Mouse (Mus musculus) testis, postnatal 10 days (tissue): ENCODE measurements around the gene Pdgfa.

ENCODE experiments used
- DNase-seq: peaks from one replicate; pipeline ENCODE4 v3.0.0; 2021; ENCODE audit warnings: low spot score

Pdgfa gene

GRCm38 (mm10) chr5:138994786-138995720 lies 2.1 kb downstream of the Pdgfa start:
- DNase-seq: peak; percentile 80

DNA sequence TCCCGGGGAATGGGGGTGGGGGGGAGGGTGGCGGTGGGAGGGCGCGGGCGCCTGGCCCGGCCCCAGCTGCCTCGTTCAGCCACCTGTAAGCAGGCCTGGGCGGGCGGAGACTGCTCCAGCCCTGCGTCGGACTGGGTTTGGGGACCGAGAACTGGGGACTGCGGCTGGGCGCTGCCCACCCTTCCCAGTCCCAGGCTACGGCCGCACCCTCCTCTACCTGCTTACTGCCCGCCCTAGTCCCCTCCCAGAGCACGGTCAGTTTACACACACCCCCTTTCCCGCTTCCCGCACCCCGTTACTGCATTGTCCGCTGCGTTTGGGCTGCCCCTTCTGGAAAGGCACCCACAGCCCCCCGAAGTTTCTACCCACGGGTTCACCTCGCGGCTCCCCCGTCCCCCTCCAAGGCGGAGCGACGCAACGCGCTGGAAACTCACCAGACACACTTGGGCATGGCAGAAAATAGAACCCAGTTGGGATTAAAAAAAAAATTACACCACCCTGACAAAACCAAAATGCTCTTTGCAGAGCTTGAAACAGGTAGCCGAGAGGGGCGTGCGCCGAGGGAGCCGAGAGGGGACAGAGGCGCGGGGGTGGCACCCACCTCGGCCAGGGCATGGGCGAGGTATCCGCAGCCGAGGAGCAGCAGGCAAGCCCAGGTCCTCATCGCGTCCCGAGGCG lies 2.9 kb downstream of the Pdgfa start:
- no peak for DNase-seq

GRCm38 (mm10) chr5:138993371-138994107 lies 3.6 kb downstream of the Pdgfa start:
- no peak for DNase-seq

GRCm38 (mm10) chr5:138992611-138993370 lies 4.4 kb downstream of the Pdgfa start:
- no peak for DNase-seq

DNA sequence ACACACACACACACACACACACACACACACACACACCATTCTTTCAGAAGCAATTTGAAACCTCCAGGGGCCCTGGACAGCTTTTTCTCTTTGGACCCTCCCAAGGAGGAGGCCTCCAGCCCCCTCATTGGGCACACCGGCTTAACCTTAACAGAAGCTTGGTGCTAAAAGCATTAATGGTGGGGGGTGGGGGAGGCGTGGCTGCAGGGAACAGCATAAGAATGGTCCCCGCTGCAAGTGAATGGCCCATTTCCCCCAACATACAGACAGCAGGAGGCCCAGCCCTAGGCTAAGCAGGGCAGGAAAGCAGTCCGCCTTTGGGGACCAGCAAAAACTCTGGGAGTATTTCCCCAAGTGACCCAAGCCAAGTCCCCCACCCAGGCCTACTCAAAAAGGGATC lies 5.4 kb downstream of the Pdgfa start:
- no peak for DNase-seq

GRCm38 (mm10) chr5:138990659-138991380 lies 6.3 kb downstream of the Pdgfa start:
- DNase-seq: peak; percentile 63

- DNase-seq: no peak
Observed at GRCm38 (mm10) chr5:138989567-138989966, 7.6 kb downstream of the Pdgfa start.

DNA sequence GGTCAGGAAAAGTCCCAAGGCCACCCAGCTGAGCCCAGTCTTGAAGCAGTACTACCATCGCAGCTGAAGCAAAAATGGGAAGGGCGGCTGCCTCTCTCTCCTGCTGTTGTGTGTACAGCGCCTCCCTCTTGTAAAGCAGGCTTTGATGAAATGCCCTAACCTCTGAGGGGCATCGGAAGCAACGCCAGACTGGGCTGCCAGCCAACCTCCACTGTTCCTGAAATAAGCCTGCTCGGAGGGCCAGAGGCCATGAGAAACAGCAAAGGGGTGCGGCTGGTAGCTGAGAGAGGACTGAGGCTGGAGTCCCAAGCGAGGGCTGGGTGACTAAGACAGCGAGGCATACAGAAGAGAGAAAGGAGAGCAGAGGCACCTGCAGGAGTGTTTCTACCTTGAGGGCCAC lies 8.4 kb downstream of the Pdgfa start:
- no peak for DNase-seq

- DNase-seq: no peak
Observed at GRCm38 (mm10) chr5:138987994-138988393, 9.2 kb downstream of the Pdgfa start.

- no peak for DNase-seq
Observed at GRCm38 (mm10) chr5:138981921-138982320, 15.2 kb downstream of the Pdgfa start.

DNA sequence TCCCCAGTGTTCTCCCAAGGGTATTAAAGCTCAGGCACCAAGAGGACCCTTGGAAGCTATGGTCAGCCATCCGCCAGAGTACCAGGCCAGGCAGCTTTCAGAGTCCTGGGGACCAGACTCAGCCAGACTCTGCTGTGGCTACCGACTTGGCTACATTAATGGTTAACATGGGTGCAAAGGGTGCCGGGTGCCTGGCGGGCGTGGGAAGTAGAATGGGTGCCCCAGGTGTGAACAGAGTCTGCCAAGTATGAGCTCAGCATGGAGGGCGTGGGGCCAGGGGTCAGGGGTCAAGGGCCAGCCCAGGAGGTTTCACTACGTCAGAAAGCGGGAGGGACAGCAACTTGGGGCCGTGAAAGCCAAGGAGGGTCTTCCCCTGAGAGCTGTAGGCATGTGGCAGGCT lies 16.6 kb downstream of the Pdgfa start:
- no peak for DNase-seq

GRCm38 (mm10) chr5:138979840-138980239 lies 17.3 kb downstream of the Pdgfa start:
- no peak for DNase-seq

GRCm38 (mm10) chr5:138977759-138978158 lies 19.4 kb downstream of the Pdgfa start:
- DNase-seq: no peak

DNA sequence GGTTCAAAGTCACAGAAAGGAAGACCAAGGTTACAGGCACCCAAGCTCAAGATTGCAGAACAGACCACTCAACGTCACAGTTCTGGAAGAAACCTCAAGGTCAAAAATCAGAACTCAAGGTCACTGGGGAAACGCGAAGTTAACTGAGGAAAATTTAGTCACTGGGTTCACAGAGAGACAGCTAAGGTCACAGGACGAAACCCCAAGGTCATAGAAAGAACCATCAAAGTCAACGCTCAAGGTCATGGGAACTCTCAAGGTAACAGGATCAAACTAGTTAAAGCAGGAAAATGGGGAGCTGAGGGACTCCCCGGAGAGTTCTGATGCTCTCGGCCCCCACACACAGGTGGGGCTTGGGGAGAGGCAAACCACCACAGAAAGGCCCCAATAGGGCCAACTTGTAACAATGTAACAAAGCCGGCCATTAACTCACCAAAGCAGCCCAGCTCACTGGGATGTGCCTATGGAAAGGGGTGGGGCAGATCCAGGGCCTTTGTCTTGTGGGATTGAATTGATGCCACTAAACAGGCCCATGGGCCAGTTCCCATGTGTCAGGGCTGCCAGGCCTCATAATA lies 22.2 kb downstream of the Pdgfa start:
- no peak for DNase-seq

- DNase-seq: no peak
Observed at GRCm38 (mm10) chr5:138973480-138973879, 23.7 kb downstream of the Pdgfa start.

DNA sequence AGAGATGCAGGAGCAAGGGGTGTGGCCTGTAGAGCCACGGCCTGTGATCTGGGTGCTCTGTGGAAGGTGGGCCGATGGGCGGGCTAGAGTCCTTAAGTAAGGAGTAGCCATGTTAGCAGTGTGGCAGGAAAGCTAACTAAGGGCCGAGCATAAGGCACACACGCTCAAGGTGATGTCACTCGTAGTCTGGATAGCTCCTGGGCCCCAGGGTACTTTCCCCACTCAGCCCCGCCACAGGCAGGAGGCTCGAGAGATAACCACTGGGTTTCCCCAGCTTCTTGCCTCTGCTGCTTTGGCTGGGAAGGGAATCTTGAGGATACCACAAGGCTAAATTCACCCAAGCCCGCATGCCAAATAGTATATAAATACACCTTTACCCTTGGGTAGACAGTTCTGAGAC lies 25.8 kb downstream of the Pdgfa start:
- DNase-seq: no peak

GRCm38 (mm10) chr5:138970056-138970490 lies 27.1 kb downstream of the Pdgfa start:
- DNase-seq: peak; percentile 76

GRCm38 (mm10) chr5:138966033-138966724 lies 31.0 kb downstream of the Pdgfa start:
- peak; percentile 67 for DNase-seq

DNA sequence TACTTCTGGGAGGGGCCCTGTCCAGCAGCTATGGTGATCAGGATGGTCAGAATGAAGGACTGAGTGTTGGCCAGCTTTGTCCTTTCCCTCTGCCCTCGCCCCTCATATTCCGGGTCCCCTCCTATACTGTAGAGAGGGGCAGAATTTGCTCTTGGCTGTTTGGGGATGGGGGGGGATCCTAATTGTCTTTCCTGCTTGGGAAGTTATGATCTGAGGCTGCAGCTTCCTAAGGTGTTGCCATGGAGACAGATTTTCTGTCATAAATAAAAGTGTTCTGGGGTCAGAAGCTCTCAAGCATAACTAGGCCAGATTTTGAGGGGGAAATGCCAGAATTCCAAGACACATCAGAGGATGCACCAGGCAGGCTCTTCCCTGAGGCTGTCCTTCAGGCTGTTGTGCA lies 31.6 kb downstream of the Pdgfa start:
- no peak for DNase-seq

GRCm38 (mm10) chr5:138956427-138956833 lies 40.7 kb downstream of the Pdgfa start:
- DNase-seq: no peak
